Mouse (Mus musculus) lung, postnatal 0 days (tissue): ENCODE measurements around the gene Cyp3a59.
"Not testable (repeated sequence)": the region's sequence is repeated elsewhere in the genome, so short reads cannot be mapped to it uniquely, and the experiment has no call there.

Experiments used
- CTCF ChIP-seq: IDR thresholded peaks from 2 replicates; pipeline ENCODE4 v1.5.1; 2016; ENCODE audit warnings: antibody characterized with exemption, mild to moderate bottlenecking
- EP300 ChIP-seq: IDR thresholded peaks from 2 replicates; pipeline ENCODE4 v1.6.1; 2016; ENCODE audit warnings: antibody characterized with exemption, mild to moderate bottlenecking, control low read depth

DNA sequence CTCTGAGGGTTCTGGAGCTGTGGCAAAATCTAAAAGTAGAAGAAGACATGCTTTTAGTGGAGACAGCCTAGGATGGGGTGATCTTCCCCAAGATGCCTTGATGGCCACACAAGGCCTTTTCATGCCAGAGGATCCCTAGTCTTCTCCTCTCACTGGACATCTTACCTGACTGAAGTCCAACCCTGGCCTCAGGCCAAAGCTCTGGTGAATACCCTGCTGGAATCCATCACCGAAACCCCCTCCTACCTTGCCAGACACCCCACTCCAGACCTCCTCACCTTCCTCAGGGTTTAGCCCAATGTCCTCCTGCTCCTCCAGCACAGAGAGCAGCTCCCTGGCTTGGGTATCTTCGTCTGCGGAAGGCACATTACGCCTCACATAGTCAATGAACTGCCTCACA lies 79.3 kb downstream of the Cyp3a59 start:
- not testable (repeated sequence) for TF ChIP-seq CTCF, EP300
